Mouse (Mus musculus): ENCODE data around the gene Smlr1.

- TF ChIP-seq CTCF (IDR thresholded peaks at IDR 0.05; ENCODE audit: control insufficient read depth, insufficient read depth, low read length), result no peak
- no peak for TF ChIP-seq POLR2A (IDR thresholded peaks at IDR 0.05; ENCODE audit: borderline replicate concordance, control insufficient read depth, low read depth, low read length)
These were observed 2.7 kb upstream of the Smlr1 start for GRCm38 (mm10) chr10:25538738-25539137.
